Mouse (Mus musculus): ENCODE measurements around the gene Slc6a21.
A peak's percentile ranks its signal among the peaks of the same experiment; 100 is the strongest.

The Slc6a21 gene

GRCm38 (mm10) chr7:45277136-45277760 is at the start of gene Slc6a21:
Gene Slc6a21 (plus strand): TSS chr7:45277513.
- DNase-seq (ENCODE audit: low read depth, low spot score), result peak; percentile 58

GRCm38 (mm10) chr7:45228548-45228947 is 48.8 kb upstream of the Slc6a21 start:
- no peak for DNase-seq (ENCODE audit: low read depth, low spot score)

GRCm38 (mm10) chr7:45229046-45229445 is 48.3 kb upstream of the Slc6a21 start:
- no peak for DNase-seq (ENCODE audit: low read depth, low spot score)

- no peak for DNase-seq (ENCODE audit: low read depth, low spot score)
These were observed 47.7 kb upstream of the Slc6a21 start for GRCm38 (mm10) chr7:45229459-45230203.

GRCm38 (mm10) chr7:45231192-45231591 is 46.1 kb upstream of the Slc6a21 start:
- no peak for DNase-seq (ENCODE audit: low read depth, low spot score)

GRCm38 (mm10) chr7:45231941-45232340 is 45.4 kb upstream of the Slc6a21 start:
- DNase-seq (ENCODE audit: low read depth, low spot score), result no peak

GRCm38 (mm10) chr7:45232716-45233465 is 44.4 kb upstream of the Slc6a21 start:
- DNase-seq (ENCODE audit: low read depth, low spot score), result peak; percentile 82

GRCm38 (mm10) chr7:45233580-45234332 is 43.6 kb upstream of the Slc6a21 start:
- DNase-seq (ENCODE audit: low read depth, low spot score), result peak; percentile 94

- peak; percentile 53 for DNase-seq (ENCODE audit: low read depth, low spot score)
These were observed 42.9 kb upstream of the Slc6a21 start for GRCm38 (mm10) chr7:45234333-45234841.

GRCm38 (mm10) chr7:45234922-45235571 is 42.3 kb upstream of the Slc6a21 start:
- DNase-seq (ENCODE audit: low read depth, low spot score), result peak; percentile 57

GRCm38 (mm10) chr7:45235656-45236180 is 41.6 kb upstream of the Slc6a21 start:
- no peak for DNase-seq (ENCODE audit: low read depth, low spot score)

GRCm38 (mm10) chr7:45237747-45238699 is 39.3 kb upstream of the Slc6a21 start:
- no peak for DNase-seq (ENCODE audit: low read depth, low spot score)

- DNase-seq (ENCODE audit: low read depth, low spot score), result no peak
These were observed 38.4 kb upstream of the Slc6a21 start, which contains the start of gene Cd37 for GRCm38 (mm10) chr7:45238723-45239496. Gene Cd37 (minus strand): TSS chr7:45239115.

GRCm38 (mm10) chr7:45240109-45240508 is 37.2 kb upstream of the Slc6a21 start:
- no peak for DNase-seq (ENCODE audit: low read depth, low spot score)

GRCm38 (mm10) chr7:45240633-45241388 is 36.5 kb upstream of the Slc6a21 start, which contains the start of gene Slc6a16:
Gene Slc6a16 (plus strand): TSS chr7:45241085.
- peak; percentile 66 for DNase-seq (ENCODE audit: low read depth, low spot score)

GRCm38 (mm10) chr7:45241389-45241749 is 35.9 kb upstream of the Slc6a21 start:
- no peak for DNase-seq (ENCODE audit: low read depth, low spot score)

GRCm38 (mm10) chr7:45247666-45248065 is 29.6 kb upstream of the Slc6a21 start:
- peak; percentile 40 for DNase-seq (ENCODE audit: low read depth, low spot score)

GRCm38 (mm10) chr7:45253806-45254205 is 23.5 kb upstream of the Slc6a21 start:
- DNase-seq (ENCODE audit: low read depth, low spot score), result no peak

Measured in brain, adult 2 months (tissue).